Mouse (Mus musculus) CH12F3 (cell line): Measurements from ENCODE around the gene Gm10681.
"Not testable (repeated sequence)": the region's sequence is repeated elsewhere in the genome, so short reads cannot be mapped to it uniquely, and the experiment has no call there.

Experiments used
- in situ Hi-C: fragments of 300-500 bp; cut with MboI; formaldehyde crosslinking; loops from 2 replicates; pipeline ENCODE4 v1.14.3; 2020; ENCODE audit warnings: low sequenced_read_pairs

Gm10681 gene

GRCm38 (mm10) chr3:98522779-98523178 is 65.8 kb downstream of the Gm10681 start:
- in situ Hi-C loops: not testable (repeated sequence)

- in situ Hi-C loops: not testable (repeated sequence)
These were observed 78.2 kb downstream of the Gm10681 start, which contains the start of gene Hsd3b4 for GRCm38 (mm10) chr3:98510414-98510813. Hsd3b4 (minus strand) TSS chr3:98510514.

- in situ Hi-C loops: not testable (repeated sequence)
These were observed 81.4 kb downstream of the Gm10681 start for GRCm38 (mm10) chr3:98507229-98507628.
